Mouse (Mus musculus) erythroblast, embryonic 14.5 days (primary cell): ENCODE results near the gene Ptpn3.

Experiments used
- GATA1 ChIP-seq: IDR thresholded peaks from 2 replicates; pipeline ENCODE4 v1.6.1; 2012; ENCODE audit warnings: low read length, inconsistent platforms, mixed read lengths
- TAL1 ChIP-seq: IDR thresholded peaks from 3 replicates; pipeline ENCODE4 v1.6.1; 2012; ENCODE audit warnings: low read length, inconsistent platforms, mixed read lengths

GRCm38 (mm10) chr4:57164578-57165210 is 136.9 kb downstream of the Ptpn3 start:
- no peak for TF ChIP-seq TAL1
- TF ChIP-seq GATA1, result no peak
